Mouse (Mus musculus) hematopoietic stem cell, adult 5-6 weeks (primary cell): ENCODE measurements around the gene Nos1ap. TPM values are rescaled to one million over a fixed set of nuclear protein-coding genes. Genes with fewer than 3 reads are reported as not detected.

Source experiments
- ATAC-seq, 2 experiments: fragments of 125-278 bp in 1 of 2; replicated peaks in 1 of 2; 2 replicates each; pipeline ENCODE4 v1.8.0; 2016 to 2017; ENCODE audit warnings: inconsistent platforms in 2 of 2, mild to moderate bottlenecking in 2 of 2, moderate number of reproducible peaks in 2 of 2, low read depth in 1 of 2, moderate TSS enrichment in 1 of 2; ENCODE audit not compliant: low FRiP score in 2 of 2, poor library complexity in 2 of 2, severe bottlenecking in 2 of 2, insufficient read depth in 1 of 2, low TSS enrichment in 1 of 2
- total RNA-seq: library from RNA; stranded (forward); fragments of 172-1452, 232-1000 nt; gene quantifications from 2 replicates; pipeline ENCODE4 v1.2.3, GENCODE M21; 2017

The Nos1ap gene
- total RNA-seq, 1 experiment from 2014 or later = 5.7 TPM

- no peak; a peak in 1 of 4 replicates for ATAC-seq
Measured at GRCm38 (mm10) chr1:170459896-170460602, 129.6 kb downstream of the Nos1ap start.

- ATAC-seq = no peak
Measured at GRCm38 (mm10) chr1:170457673-170458072, 132.0 kb downstream of the Nos1ap start.

- ATAC-seq = no peak
Measured at GRCm38 (mm10) chr1:170455910-170456700, 133.6 kb downstream of the Nos1ap start.

GRCm38 (mm10) chr1:170455387-170455786 is 134.3 kb downstream of the Nos1ap start:
- ATAC-seq = no peak

- no peak for ATAC-seq
Measured at GRCm38 (mm10) chr1:170453455-170453854, 136.2 kb downstream of the Nos1ap start.

- no peak for ATAC-seq
Measured at GRCm38 (mm10) chr1:170448244-170448643, 141.4 kb downstream of the Nos1ap start.

- ATAC-seq = 0 out of 4 replicates have a peak, but pooled peaks of 1 of the 2 experiments have one; percentile 42
Measured at GRCm38 (mm10) chr1:170445458-170445857, 144.2 kb downstream of the Nos1ap start.

- ATAC-seq = no peak
Measured at GRCm38 (mm10) chr1:170440367-170440766, 149.3 kb downstream of the Nos1ap start.

- no peak for ATAC-seq
Measured at GRCm38 (mm10) chr1:170438471-170439151, 151.1 kb downstream of the Nos1ap start.

- ATAC-seq = no peak
Measured at GRCm38 (mm10) chr1:170434146-170434545, 155.5 kb downstream of the Nos1ap start.

GRCm38 (mm10) chr1:170433661-170434060 is 156.0 kb downstream of the Nos1ap start:
- ATAC-seq = no peak

GRCm38 (mm10) chr1:170432288-170432687 is 157.4 kb downstream of the Nos1ap start:
- 0 out of 4 replicates have a peak, but pooled peaks of 1 of the 2 experiments have one; percentile 22 for ATAC-seq

GRCm38 (mm10) chr1:170431312-170431711 is 158.3 kb downstream of the Nos1ap start:
- ATAC-seq = no peak

- ATAC-seq = no peak
Measured at GRCm38 (mm10) chr1:170430660-170431059, 159.0 kb downstream of the Nos1ap start.

GRCm38 (mm10) chr1:170429656-170430055 is 160.0 kb downstream of the Nos1ap start:
- ATAC-seq = no peak

- ATAC-seq = no peak
Measured at GRCm38 (mm10) chr1:170428141-170428540, 161.5 kb downstream of the Nos1ap start.

GRCm38 (mm10) chr1:170424258-170424889 is 165.3 kb downstream of the Nos1ap start:
- no peak for ATAC-seq
